8 mouse cellular contexts compared by ENCODE assay signal in genomic region chr13:107888571-107889451, GRCm38 (mm10).
DNase-seq lines count a peak whose midpoint lies in the region; ATAC-seq and TF ChIP-seq lines count a peak whose summit lies in the region.

No protein-coding gene starts in this region.

- H3K4me2 ChIP-seq in forebrain, postnatal 0 days (ENCODE audit: low read depth), result peak overlapping the region; percentile 51

- peak; percentile 42 for DNase-seq in CD8-positive naive resting alpha-beta T cell, adult 2 months (ENCODE audit: low read depth in 2 of 2, low spot score in 2 of 2)
- peak; percentile 63 for DNase-seq in brain, embryonic 14.5 days (ENCODE audit: low read depth)
- DNase-seq in forebrain, postnatal 0 days, result peak; percentile 36
- DNase-seq in heart, postnatal 4 days, result peak; percentile 70
- DNase-seq in layer of hippocampus, postnatal 10 days (ENCODE audit: low spot score in 2 of 2), result peak; percentile 62 to 71
- DNase-seq in lung, postnatal 14 days, result peak; percentile 73
- DNase-seq in retina, postnatal 7 days (ENCODE audit: low read depth, low spot score), result peak; percentile 27
- peak; percentile 35 for DNase-seq in urinary bladder, postnatal 10 days (ENCODE audit: low spot score)

- peaks cover 17% of the 10 kb centered on the region for H3K4me1 ChIP-seq in forebrain, postnatal 0 days (ENCODE audit: insufficient read depth)

- no peaks in the 10 kb centered on the region for H3K9me3 ChIP-seq in forebrain, postnatal 0 days (ENCODE audit: low read length)

- 0 out of 2 replicates have a peak, but pooled peaks have one; percentile 10 for TF ChIP-seq POLR2A in brain, embryonic 14.5 days (IDR thresholded peaks at IDR 0.05; ENCODE audit: borderline replicate concordance, extremely low read depth, insufficient read depth, insufficient read length, poor library complexity, severe bottlenecking)

- H3K9ac ChIP-seq in forebrain, postnatal 0 days, result peak overlapping the region; percentile 90

- 4% methylated on average over 88 of the region's 127 CpGs for WGBS in forebrain, postnatal 0 days

- ATAC-seq in forebrain, postnatal 0 days, result no peak

- no peak for TF ChIP-seq CTCF in brain, embryonic 14.5 days (IDR thresholded peaks at IDR 0.05; ENCODE audit: borderline replicate concordance, extremely low read depth, insufficient read depth, insufficient read length)
- no peak for TF ChIP-seq CTCF in forebrain, postnatal 0 days (IDR thresholded peaks at IDR 0.05; ENCODE audit: low read depth)

- no peaks in the 10 kb centered on the region for H3K36me3 ChIP-seq in forebrain, postnatal 0 days (ENCODE audit: insufficient read depth)

- no peaks in the 10 kb centered on the region; the same call in 1 of the 2 replicates for H3K27me3 ChIP-seq in forebrain, postnatal 0 days (ENCODE audit: insufficient read depth, low read length)

- H3K4me3 ChIP-seq in forebrain, postnatal 0 days (ENCODE audit: low read depth, low read length), result peak overlapping the region; percentile 93

- peak overlapping the region; percentile 95 for H3K27ac ChIP-seq in forebrain, postnatal 0 days (ENCODE audit: low read depth, low read length)
